Mouse (Mus musculus) layer of hippocampus, adult 6 months (tissue): Measurements from ENCODE around the gene Rad51d. TPM values are rescaled to one million over a fixed set of nuclear protein-coding genes. Genes with fewer than 3 reads are reported as not detected.

Experiments
- long read RNA-seq, 2 experiments: library from polyadenylated mRNA; unstranded; transcript quantifications; one replicate each; pipeline ENCODE4 v2.0.0; 2019 to 2020
- polyA plus RNA-seq: library from polyadenylated mRNA; unstranded; fragments of <200 nt; fragmentation: Nextera tagmentation; gene quantifications from 2 replicates; pipeline ENCODE4 v1.2.3, GENCODE M21; 2021

Rad51d gene
- 8.6 and 9.0 TPM in 2 replicates for polyA plus RNA-seq
- long read RNA-seq, experiment 1, transcript Rad51d-201 (10 exons, 3,426 nt): major isoform, 10 of 15 reads
- long read RNA-seq, experiment 1, partial matches to known transcripts: 0 of 15 reads
- long read RNA-seq, experiment 1, other reads (novel, unspliced or antisense): 4 of 15 reads
- long read RNA-seq, experiment 2, transcript Rad51d-201 (10 exons, 3,426 nt): major isoform, 45 of 60 reads
- long read RNA-seq, experiment 2, partial matches to known transcripts: 11 of 60 reads
- long read RNA-seq, experiment 2, other reads (novel, unspliced or antisense): 4 of 60 reads

GRCm38 (mm10) chr11:82890342-82890762 lies at the start of gene Rad51d:
Gene Rad51d, minus strand, starts transcription at chr11:82890614.

GRCm38 (mm10) chr11:82910250-82910649 lies 19.8 kb upstream of the Rad51d start, which contains the start of gene Unc45b:
Gene Unc45b, plus strand, starts transcription at chr11:82910550.

GRCm38 (mm10) chr11:82907651-82908607 lies 17.5 kb upstream of the Rad51d start, which contains the start of gene Nle1:
Gene Nle1, minus strand, starts transcription at chr11:82908411.

GRCm38 (mm10) chr11:82891936-82892335 lies 1.5 kb upstream of the Rad51d start, which contains the start of gene Fndc8:
Gene Fndc8, plus strand, starts transcription at chr11:82892124.

GRCm38 (mm10) chr11:82871031-82871446 lies 19.4 kb downstream of the Rad51d start, which contains the start of gene Rffl:
Gene Rffl, minus strand, starts transcription at chr11:82871210.

Other genes with a start within 250 kb of the Rad51d start
- 0.08 and 0.14 TPM in 2 replicates for gene Cct6b, start 126.3 kb downstream of the Rad51d start, polyA plus RNA-seq
- gene Zfp830, start 126.3 kb downstream of the Rad51d start, polyA plus RNA-seq: 13.3 and 17.2 TPM in 2 replicates
- gene Lig3, start 109.5 kb downstream of the Rad51d start, polyA plus RNA-seq: 4.0 and 4.3 TPM in 2 replicates
- 6.8 and 6.9 TPM in 2 replicates for gene Rffl, start 19.4 kb downstream of the Rad51d start, polyA plus RNA-seq
- gene Fndc8, start 1.5 kb upstream of the Rad51d start, polyA plus RNA-seq: 0.10 TPM in 1 of 2 replicates, not detected in the other
- gene Nle1, start 17.8 kb upstream of the Rad51d start, polyA plus RNA-seq: 1.2 and 1.5 TPM in 2 replicates
- gene Unc45b, start 19.9 kb upstream of the Rad51d start, polyA plus RNA-seq: 0.33 and 0.34 TPM in 2 replicates
- gene Slfn5, start 60.7 kb upstream of the Rad51d start, polyA plus RNA-seq: 0.69 and 0.75 TPM in 2 replicates
- 0.16 and 0.20 TPM in 2 replicates for gene Slfn9, start 101.2 kb upstream of the Rad51d start, polyA plus RNA-seq
- 0.36 and 0.70 TPM in 2 replicates for gene Slfn8, start 130.2 kb upstream of the Rad51d start, polyA plus RNA-seq
- 0.90 and 2.1 TPM in 2 replicates for gene Slfn2, start 174.5 kb upstream of the Rad51d start, polyA plus RNA-seq
- gene Slfn1, start 226.2 kb upstream of the Rad51d start, polyA plus RNA-seq: 0.08 TPM in 1 of 2 replicates, not detected in the other